Mouse (Mus musculus): ENCODE measurements around the gene Tada2a.

DNA sequence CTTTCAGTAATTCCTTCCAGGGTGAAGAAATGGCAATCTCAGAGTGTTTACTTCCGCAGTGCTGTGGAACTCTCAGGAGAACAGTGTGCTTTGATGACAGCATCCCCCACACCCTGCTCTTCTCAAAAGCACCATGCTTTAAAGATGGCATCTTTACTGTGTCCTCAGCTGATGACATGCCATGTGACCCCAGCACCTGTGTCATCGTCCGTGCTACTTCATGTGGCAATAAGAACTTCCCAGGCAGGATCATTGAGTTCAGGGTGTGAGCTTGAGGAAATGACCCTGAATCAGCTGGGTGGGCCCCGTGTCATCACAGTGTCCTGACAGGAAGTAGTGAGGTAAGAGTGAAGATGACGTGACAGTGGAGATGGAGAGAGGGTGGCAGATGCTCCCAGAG lies 96.8 kb downstream of the Tada2a start:
- no peak for TF ChIP-seq CTCF (IDR thresholded peaks at IDR 0.05; ENCODE audit: low read depth, low read length)
- no peak for TF ChIP-seq POLR2A (IDR thresholded peaks at IDR 0.05; ENCODE audit: extremely low read depth, insufficient read depth, low read length)
